Mouse (Mus musculus) bone marrow, adult 2 months (tissue): ENCODE measurements around the gene Gm11037.

Experiments used
- CTCF ChIP-seq: fragments of 200-500 bp; IDR thresholded peaks from 2 replicates; pipeline ENCODE4 v1.5.1; 2011; ENCODE audit warnings: low read length, control low read depth; ENCODE audit not compliant: control insufficient read depth, insufficient read depth
- POLR2A ChIP-seq: fragments of 200-500 bp; IDR thresholded peaks from 2 replicates; pipeline ENCODE4 v1.6.1; 2011; ENCODE audit warnings: low read depth, mild to moderate bottlenecking, control low read depth, low read length, borderline replicate concordance; ENCODE audit not compliant: control insufficient read depth

DNA sequence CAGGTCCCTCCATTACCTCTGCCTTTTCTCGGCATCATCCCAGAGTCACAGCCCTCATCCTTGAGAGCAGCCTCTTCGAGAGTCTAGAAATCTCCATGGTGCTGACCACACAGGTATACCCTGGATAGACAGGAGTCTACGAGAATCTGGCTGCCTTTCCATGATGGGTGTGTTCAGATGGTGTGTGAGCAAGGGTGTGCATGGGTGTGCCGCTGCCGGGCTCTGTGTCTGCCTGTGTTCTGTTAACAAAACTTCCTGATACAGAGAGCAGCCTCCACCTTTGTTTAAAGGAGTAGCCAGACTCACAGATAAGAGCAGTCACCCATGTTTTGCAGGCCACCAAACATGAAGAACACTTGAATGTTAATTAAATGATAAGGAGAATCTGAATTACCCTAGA, 3.5 kb upstream of the Gm11037 start:
- no peak for TF ChIP-seq POLR2A
- no peak for TF ChIP-seq CTCF
